ENCODE assay signal across 10 mouse cellular contexts in the genomic region with DNA sequence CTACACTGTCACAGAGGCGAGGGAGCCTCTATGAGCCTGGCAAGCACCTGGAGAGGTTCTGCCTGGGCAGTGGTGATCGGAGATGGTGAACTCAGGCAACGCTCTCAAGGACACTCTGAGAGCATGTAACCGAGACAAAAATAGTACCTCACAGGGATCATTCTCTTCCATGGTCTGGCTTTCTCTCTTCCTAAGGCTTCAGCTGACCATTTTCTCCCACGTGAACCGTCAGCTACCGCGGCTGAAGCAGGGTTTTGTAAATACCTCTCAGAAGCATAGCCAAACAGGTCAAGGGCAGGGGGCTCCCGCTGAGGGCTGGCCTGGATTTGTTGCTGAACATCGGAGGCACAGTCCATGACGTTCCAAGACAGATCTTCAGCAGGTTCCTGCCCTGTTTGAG.
DNase-seq lines count a peak whose midpoint lies in the region; ATAC-seq and TF ChIP-seq lines count a peak whose summit lies in the region.
"Had no signal": no experiment of that assay in that cellular context is flagged by ENCODE, and none has a peak within 500 bp of the region (broad histone marks: within the 10 kb centered on the region; RNA-seq: fewer than 3 reads in every experiment).

No protein-coding gene starts in this region.

- 39% methylated on average over 11 of the region's 11 CpGs for WGBS in heart, embryonic 13.5 days

- no peaks in the 10 kb centered on the region for H3K27me3 ChIP-seq in heart, embryonic 13.5 days (replicated peaks)
- H3K27me3 ChIP-seq: embryonic facial prominence, embryonic 13.5 days; forebrain, embryonic 13.5 days had no signal

- TF ChIP-seq CTCF in left cerebral cortex, adult 2 months (IDR thresholded peaks at IDR 0.05) = no peak

- peak overlapping the region; percentile 85 for H3K27ac ChIP-seq in heart, embryonic 13.5 days (replicated peaks)
- no peak overlapping the region for H3K27ac ChIP-seq in left cerebral cortex, adult 2 months
- H3K27ac ChIP-seq: embryonic facial prominence, embryonic 13.5 days; forebrain, embryonic 13.5 days had no signal

- ATAC-seq in heart, embryonic 13.5 days (ENCODE audit: extremely low read depth, insufficient number of reproducible peaks, low FRiP score, low TSS enrichment) = no peak
- ATAC-seq: forebrain, embryonic 13.5 days had no signal

- peaks cover 34% of the 10 kb centered on the region for H3K4me1 ChIP-seq in heart, embryonic 13.5 days
- H3K4me1 ChIP-seq: forebrain, embryonic 13.5 days had no signal

- H3K9ac ChIP-seq in heart, embryonic 13.5 days = no peak overlapping the region; the same call in 1 of the 2 replicates
- H3K9ac ChIP-seq: embryonic facial prominence, embryonic 13.5 days; forebrain, embryonic 13.5 days had no signal

- intact Hi-C loops in left cerebral cortex, postnatal 14 days (cut with DNase I) = no loop called here
- intact Hi-C loops in left cerebral cortex, adult 2 months (cut with DNase I) = no loop called here

- peak; percentile 30 for DNase-seq in adrenal gland, adult 8-10 months
- peak; percentile 29 for DNase-seq in adrenal gland, postnatal 25 days
- peak; percentile 64 to 74 for DNase-seq in cerebellum, postnatal 25 days
- no peak for DNase-seq in left cerebral cortex, postnatal 14 days (ENCODE audit: low spot score in 2 of 2)
- no peak for DNase-seq in left cerebral cortex, adult 2 months (ENCODE audit: extremely low spot score in 1 of 2, low spot score in 2 of 2)
- DNase-seq in kidney, postnatal 25 days = no peak
- DNase-seq: kidney, adult 2 months had no signal

- H3K4me2 ChIP-seq in heart, embryonic 13.5 days = peak overlapping the region; percentile 18; the same call in 1 of the 2 replicates
- H3K4me2 ChIP-seq: embryonic facial prominence, embryonic 13.5 days; forebrain, embryonic 13.5 days had no signal

- H3K4me3 ChIP-seq in heart, embryonic 13.5 days = no peak overlapping the region
- no peak overlapping the region for H3K4me3 ChIP-seq in left cerebral cortex, adult 2 months
- H3K4me3 ChIP-seq: embryonic facial prominence, embryonic 13.5 days; forebrain, embryonic 13.5 days had no signal

- H3K9me3 ChIP-seq in heart, embryonic 13.5 days = no peaks in the 10 kb centered on the region
- H3K9me3 ChIP-seq: embryonic facial prominence, embryonic 13.5 days; forebrain, embryonic 13.5 days had no signal

- H3K36me3 ChIP-seq in heart, embryonic 13.5 days = no peaks in the 10 kb centered on the region
- H3K36me3 ChIP-seq: embryonic facial prominence, embryonic 13.5 days had no signal

Comparison
In these comparisons a context has a peak if more than half of its experiments do, and no peak if none do; other contexts are left out.
1. DNase-seq: peak in adrenal gland, adult 8-10 months (single experiment), adrenal gland, postnatal 25 days (single experiment) and cerebellum, postnatal 25 days (2 of 2); none in left cerebral cortex, postnatal 14 days (0 of 2), left cerebral cortex, adult 2 months (0 of 2) and kidney, postnatal 25 days (0 of 2).